Mouse (Mus musculus) olfactory bulb, adult 2 months (tissue): ENCODE measurements at regions not wholly inside any gene's neighbourhood (a gene's known extent, or its start where the extent isn't known, plus 50 kb on each side); places are given as distances from the start of the nearest gene placed in this dataset.

Experiments
- CTCF ChIP-seq: fragments of 200-500 bp; IDR thresholded peaks from 2 replicates; pipeline ENCODE4 v1.5.1; 2012; ENCODE audit warnings: low read depth, mild to moderate bottlenecking, low read length, moderate library complexity; ENCODE audit not compliant: insufficient read depth
- POLR2A ChIP-seq: fragments of 200-500 bp; IDR thresholded peaks from 2 replicates; pipeline ENCODE4 v1.6.1; 2012; ENCODE audit warnings: mild to moderate bottlenecking, low read depth, low read length, moderate library complexity; ENCODE audit not compliant: insufficient read depth

GRCm38 (mm10) chr1:184140486-184140885 is 106.4 kb upstream of the 1700056E22Rik start:
- no peak for TF ChIP-seq CTCF
- no peak for TF ChIP-seq POLR2A
